Mouse (Mus musculus) C2C12 (cell line): ENCODE results near the gene Ankfy1.

ENCODE experiments used
- CEBPB ChIP-seq: IDR thresholded peaks from one replicate; pipeline ENCODE4 v1.6.1; 2011; ENCODE audit warnings: low read depth, mild to moderate bottlenecking, control low read depth, moderate library complexity
- CTCF ChIP-seq: IDR thresholded peaks from one replicate; pipeline ENCODE4 v1.5.1; 2011; ENCODE audit not compliant: control insufficient read depth, insufficient read depth, insufficient read length
- FOSL1 ChIP-seq: IDR thresholded peaks from one replicate; pipeline ENCODE4 v1.8.0; 2011; ENCODE audit warnings: mild to moderate bottlenecking, low read length; ENCODE audit not compliant: poor library complexity, insufficient read depth, severe bottlenecking
- MAX ChIP-seq: IDR thresholded peaks from one replicate; pipeline ENCODE4 v1.6.1; 2011; ENCODE audit warnings: mild to moderate bottlenecking, control low read depth
- MYOD1 ChIP-seq: IDR thresholded peaks from one replicate; pipeline ENCODE4 v1.6.1; 2011; ENCODE audit warnings: low read depth; ENCODE audit not compliant: control insufficient read depth, insufficient read length
- MYOG ChIP-seq: IDR thresholded peaks from one replicate; pipeline ENCODE4 v1.6.1; 2011; ENCODE audit not compliant: control insufficient read depth, insufficient read length; ENCODE audit errors: extremely low read depth
- USF1 ChIP-seq: IDR thresholded peaks from one replicate; pipeline ENCODE4 v1.6.1; 2011; ENCODE audit warnings: low read depth, mild to moderate bottlenecking, control low read depth, moderate library complexity

DNA sequence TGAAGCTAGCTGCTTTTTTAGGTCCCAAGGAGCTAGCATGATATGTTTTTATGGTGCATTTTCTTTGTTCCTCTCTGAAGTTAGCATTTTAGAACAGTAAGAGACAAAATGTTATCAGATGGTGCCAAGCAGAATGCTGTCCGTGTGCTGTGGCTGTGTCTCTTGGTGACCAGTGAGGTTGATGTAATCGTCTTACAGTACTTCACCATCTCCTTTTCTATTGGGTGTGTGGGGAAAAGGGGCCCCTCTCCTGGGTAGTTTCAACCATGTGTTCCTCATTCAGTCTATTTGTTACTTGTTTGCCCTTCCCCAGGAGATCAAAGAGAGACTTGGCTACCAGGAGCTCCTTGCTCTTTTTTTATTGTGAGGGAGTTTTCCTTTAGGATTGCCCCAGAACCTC lies 33.4 kb downstream of the Ankfy1 start:
- no peak for TF ChIP-seq USF1
- no peak for TF ChIP-seq CTCF
- TF ChIP-seq MYOG = no peak
- TF ChIP-seq MYOD1 = no peak
- no peak for TF ChIP-seq MAX
- no peak for TF ChIP-seq FOSL1
- TF ChIP-seq CEBPB = no peak
